Mouse (Mus musculus) c-Kit-negative CD71-positive TER-119-positive erythroid progenitor cells, embryonic 14.5 days (primary cell): ENCODE data around the gene A830005F24Rik.

Experiments
- DNase-seq: peaks from one replicate; pipeline ENCODE4 v3.0.0-alpha.2; 2013; ENCODE audit warnings: low read depth, low spot score

The A830005F24Rik gene

GRCm38 (mm10) chr13:48544867-48545266 is 31.5 kb downstream of the A830005F24Rik start:
- no peak for DNase-seq

DNA sequence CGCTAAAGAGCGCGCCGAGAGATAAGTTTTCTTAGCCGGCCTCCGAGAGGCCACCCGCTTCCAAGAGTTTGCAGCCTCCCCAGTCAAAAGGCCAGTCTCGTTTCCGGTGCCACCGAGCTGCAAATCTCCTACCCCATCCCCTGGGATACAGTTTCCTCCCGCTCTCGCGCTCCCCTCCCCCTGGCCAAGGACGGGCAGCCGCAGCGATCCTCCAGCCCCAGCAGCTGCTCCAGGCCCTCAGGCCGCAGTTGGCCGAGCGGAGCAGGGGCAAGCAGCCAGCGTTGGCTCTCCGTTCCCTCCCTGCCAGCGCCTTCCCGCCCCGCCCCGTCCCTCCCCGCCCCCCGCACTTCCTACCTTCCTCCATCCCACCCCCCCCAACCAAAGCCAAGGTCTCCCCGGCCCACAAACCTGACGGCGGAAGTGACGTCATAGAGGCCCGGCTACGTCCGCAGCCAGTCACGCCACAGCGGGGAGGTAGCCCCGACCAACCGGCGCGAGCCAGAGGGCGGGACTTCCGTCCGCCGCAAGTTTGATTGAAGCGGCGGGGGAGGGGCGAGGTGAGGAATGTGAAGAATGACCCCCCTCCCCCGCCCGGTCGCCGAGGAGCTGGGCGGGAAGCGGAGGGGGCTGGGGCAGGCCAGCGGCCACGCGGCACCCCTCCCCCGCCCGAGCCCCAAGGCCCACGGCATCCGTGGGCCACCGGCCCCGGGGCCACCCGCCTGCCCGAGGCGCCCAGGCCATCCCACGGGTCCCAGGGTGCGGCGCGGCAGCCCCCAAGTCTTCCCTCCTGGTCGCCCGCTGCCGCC is 32.3 kb downstream of the A830005F24Rik start:
- peak; percentile 89 for DNase-seq

- DNase-seq, result peak; percentile 98
Measured at GRCm38 (mm10) chr13:48546330-48546917, 33.1 kb downstream of the A830005F24Rik start.

- DNase-seq, result no peak
Measured at GRCm38 (mm10) chr13:48547623-48548022, 34.3 kb downstream of the A830005F24Rik start.

- no peak for DNase-seq
Measured at GRCm38 (mm10) chr13:48548296-48548695, 34.9 kb downstream of the A830005F24Rik start.

DNA sequence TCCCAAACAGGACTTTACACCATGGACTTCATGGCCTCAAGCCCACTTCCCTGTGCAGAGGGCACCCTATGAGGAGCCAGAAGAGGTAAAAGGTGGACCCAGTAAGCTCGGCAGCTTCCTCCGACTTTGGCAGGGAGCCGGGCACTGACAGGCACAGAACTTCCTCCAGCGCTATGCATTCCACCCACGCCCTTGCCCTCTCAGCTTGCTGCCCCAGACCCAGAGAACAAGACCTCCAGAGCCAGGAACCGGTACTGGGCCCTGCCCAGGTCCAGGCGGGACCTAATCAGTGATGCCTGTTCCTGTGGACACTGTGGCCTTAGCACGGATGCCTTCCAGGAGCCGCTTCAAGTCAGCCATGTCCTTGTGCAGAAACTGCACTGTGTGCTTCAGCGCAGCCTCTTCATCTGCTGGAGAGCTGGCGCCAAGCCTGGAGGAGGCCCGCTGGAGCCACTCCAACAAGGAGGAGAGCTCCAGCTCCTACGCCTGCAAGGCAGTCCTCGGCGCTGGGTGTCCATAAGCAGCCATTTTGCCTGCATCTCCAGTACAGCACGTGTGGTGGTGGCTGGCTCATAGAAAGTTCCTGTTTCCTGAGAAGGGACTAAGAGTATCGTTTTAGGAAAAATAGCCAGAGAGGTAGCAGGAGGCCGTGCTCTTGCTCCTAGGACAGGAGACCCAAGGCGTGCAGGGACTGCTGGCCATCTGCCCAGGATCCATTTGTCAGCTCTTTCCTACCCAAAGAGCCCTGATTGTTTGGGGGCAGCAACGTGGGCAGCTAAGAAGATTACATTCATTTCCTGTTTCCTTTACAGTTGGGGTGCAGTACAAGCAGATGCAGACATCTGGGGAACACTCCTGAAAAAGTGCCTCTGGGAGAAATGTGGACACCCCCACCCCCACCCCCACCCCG is 39.1 kb downstream of the A830005F24Rik start:
- DNase-seq, result no peak

- no peak for DNase-seq
Measured at GRCm38 (mm10) chr13:48553511-48553910, 40.1 kb downstream of the A830005F24Rik start.

DNA sequence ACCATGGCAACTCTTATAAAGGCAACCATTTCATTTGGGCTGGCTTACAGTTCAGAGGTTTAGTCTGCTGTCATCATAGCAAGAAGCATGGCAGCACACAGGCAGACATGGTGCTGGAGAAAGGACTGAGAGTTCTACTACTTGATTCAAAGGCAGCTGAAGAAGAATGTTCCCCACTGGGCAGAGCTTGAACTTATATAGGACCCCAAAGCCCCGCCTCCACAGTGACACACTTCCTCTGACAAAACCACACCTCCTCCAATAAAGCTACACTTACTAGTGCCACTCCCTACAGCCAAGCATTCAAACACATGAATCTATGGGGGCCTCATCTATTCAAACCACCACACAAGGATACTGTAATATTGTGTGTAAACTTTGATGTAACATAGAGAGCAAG is 41.2 kb downstream of the A830005F24Rik start:
- no peak for DNase-seq

DNA sequence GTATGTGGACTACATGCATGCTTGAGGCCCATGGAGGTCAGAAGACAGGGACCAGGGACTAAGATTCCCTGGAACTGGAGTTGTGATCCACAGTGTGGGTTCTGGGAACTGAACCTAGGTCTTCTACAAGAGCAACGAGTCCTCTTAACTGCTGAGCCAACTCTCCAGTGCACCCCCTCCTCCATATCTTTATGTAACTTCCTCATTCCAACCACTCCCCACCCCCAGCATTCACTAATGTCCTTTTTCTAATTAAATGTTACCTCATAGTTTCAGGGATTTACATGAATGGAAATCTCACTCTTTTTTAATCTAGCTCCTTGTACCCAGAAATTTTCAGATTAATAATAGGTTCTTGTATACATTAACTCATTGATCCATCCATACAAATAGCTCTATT is 42.6 kb downstream of the A830005F24Rik start:
- DNase-seq, result no peak

- DNase-seq, result no peak
Measured at GRCm38 (mm10) chr13:48561481-48561880, 48.1 kb downstream of the A830005F24Rik start.

GRCm38 (mm10) chr13:48562336-48562735 is 49.0 kb downstream of the A830005F24Rik start:
- no peak for DNase-seq
